Mouse (Mus musculus) left cerebral cortex, adult 6 months (tissue): Measurements from ENCODE around the gene Cpne2. TPM values are rescaled to one million over a fixed set of nuclear protein-coding genes. Genes with fewer than 3 reads are reported as not detected.

ENCODE experiments used
- long read RNA-seq, 2 experiments: library from polyadenylated mRNA; unstranded; transcript quantifications; one replicate each; pipeline ENCODE4 v2.0.0; 2019 to 2020
- polyA plus RNA-seq: library from polyadenylated mRNA; unstranded; fragments of <200 nt; fragmentation: Nextera tagmentation; gene quantifications from 2 replicates; pipeline ENCODE4 v1.2.3, GENCODE M21; 2021

Cpne2 gene
- polyA plus RNA-seq = 12.4 and 17.6 TPM in 2 replicates
- long read RNA-seq, experiment 1, transcript Cpne2-201 (16 exons, 2,342 nt) = major isoform, 13 of 16 reads
- long read RNA-seq, experiment 1, partial matches to known transcripts = 0 of 16 reads
- long read RNA-seq, experiment 1, other reads (novel, unspliced or antisense) = 2 of 16 reads
- long read RNA-seq, experiment 2, transcript Cpne2-201 (16 exons, 2,342 nt) = major isoform, 9 of 21 reads
- long read RNA-seq, experiment 2, partial matches to known transcripts = 3 of 21 reads
- long read RNA-seq, experiment 2, other reads (novel, unspliced or antisense) = 9 of 21 reads

GRCm38 (mm10) chr8:94532873-94533671 lies at the start of gene Cpne2:
Gene Cpne2, plus strand, starts transcription at chr8:94532990.

GRCm38 (mm10) chr8:94601607-94602385 lies 69.0 kb downstream of the Cpne2 start, which contains the start of the genes Rspry1 and Fam192a:
Gene Rspry1, plus strand, starts transcription at chr8:94601937.
Gene Fam192a, minus strand, starts transcription at chr8:94601997.

Other genes starting within 250 kb of the Cpne2 start
- not detected in 2 replicates for gene Slc12a3, start 203.8 kb upstream of the Cpne2 start, polyA plus RNA-seq
- 75.3 and 87.3 TPM in 2 replicates for gene Herpud1, start 146.6 kb upstream of the Cpne2 start, polyA plus RNA-seq
- 0.13 and 0.18 TPM in 2 replicates for gene Nlrc5, start 98.6 kb upstream of the Cpne2 start, polyA plus RNA-seq
- 9.9 and 16.3 TPM in 2 replicates for gene Rspry1, start 68.9 kb downstream of the Cpne2 start, polyA plus RNA-seq
- 25.3 and 28.4 TPM in 2 replicates for gene Fam192a, start 69.0 kb downstream of the Cpne2 start, polyA plus RNA-seq
- gene Arl2bp, start 133.6 kb downstream of the Cpne2 start, polyA plus RNA-seq = 9.6 and 111 TPM in 2 replicates
- gene Pllp, start 163.3 kb downstream of the Cpne2 start, polyA plus RNA-seq = 57.7 and 70.9 TPM in 2 replicates
- gene Ccl22, start 212.6 kb downstream of the Cpne2 start, polyA plus RNA-seq = 0.09 and 0.14 TPM in 2 replicates
- gene Cx3cl1, start 239.0 kb downstream of the Cpne2 start, polyA plus RNA-seq = 483 and 651 TPM in 2 replicates